Mouse (Mus musculus): ENCODE data around the gene Grrp1.

The Grrp1 gene

GRCm38 (mm10) chr4:134243516-134244250, 10.2 kb downstream of the Grrp1 start, which contains the start of gene E130218I03Rik:
Gene E130218I03Rik (plus strand): TSS chr4:134243662.
- DNase-seq: no peak

DNA sequence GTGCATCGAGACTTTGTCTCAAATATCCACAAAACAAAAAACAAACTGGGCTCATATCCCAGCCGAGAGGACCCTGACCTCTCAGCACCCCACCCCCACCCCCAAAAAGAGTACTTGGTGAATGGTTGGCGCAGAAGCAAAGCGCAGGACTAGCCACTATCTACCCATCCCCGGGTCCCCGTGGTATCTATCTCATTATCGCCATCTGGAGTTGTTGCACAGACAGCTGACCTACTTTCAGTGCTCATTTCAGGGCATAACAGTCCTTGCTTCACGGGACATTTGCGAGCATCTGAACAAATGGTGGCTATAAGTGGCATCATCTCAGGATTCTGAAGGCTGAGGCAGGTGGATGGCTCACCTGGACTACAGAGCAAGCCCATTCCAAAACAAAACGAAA, 15.2 kb downstream of the Grrp1 start:
- no peak for DNase-seq

- DNase-seq: peak in 1 of 2 experiments; percentile 13
Measured at GRCm38 (mm10) chr4:134238279-134238651, 15.6 kb downstream of the Grrp1 start, which contains the start of gene Cnksr1. Gene Cnksr1 (minus strand): TSS chr4:134238399.

DNA sequence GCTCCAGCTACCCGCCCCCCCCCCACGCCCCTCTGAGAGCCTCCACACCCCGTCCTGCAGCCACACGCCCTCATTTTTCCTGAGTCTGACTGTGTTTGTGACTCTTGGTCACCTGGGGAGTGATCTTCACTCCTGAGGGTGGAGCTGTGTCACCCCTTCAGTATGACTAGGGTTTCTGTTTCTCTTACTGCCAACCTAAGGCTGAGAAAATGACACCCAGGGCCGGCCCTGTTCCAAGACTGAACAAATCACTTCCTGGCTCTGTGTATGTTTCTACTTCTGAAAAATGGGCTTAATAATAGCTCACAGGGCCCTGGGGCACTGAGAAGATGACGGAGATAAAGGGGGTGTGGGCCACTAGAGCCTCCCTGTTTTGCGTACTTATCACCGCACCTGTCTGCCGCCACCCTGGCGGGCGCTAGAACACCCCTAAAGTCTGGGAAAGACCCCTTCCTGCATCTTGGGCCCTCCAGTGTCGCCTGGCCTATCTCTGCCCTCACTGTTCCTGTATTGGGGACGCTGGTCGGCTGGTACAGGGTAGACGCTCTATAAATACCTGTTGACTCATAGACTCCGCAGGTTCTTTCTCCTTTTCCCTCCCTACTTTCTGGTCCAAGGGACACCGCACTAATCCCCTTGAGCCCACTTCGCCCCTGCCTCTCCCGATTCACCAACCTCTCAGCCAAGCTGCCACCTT, 16.2 kb downstream of the Grrp1 start:
- no peak for DNase-seq

- DNase-seq: no peak
Measured at GRCm38 (mm10) chr4:134234876-134235275, 19.0 kb downstream of the Grrp1 start.

- no peak for DNase-seq
Measured at GRCm38 (mm10) chr4:134230431-134230830, 23.5 kb downstream of the Grrp1 start.

DNA sequence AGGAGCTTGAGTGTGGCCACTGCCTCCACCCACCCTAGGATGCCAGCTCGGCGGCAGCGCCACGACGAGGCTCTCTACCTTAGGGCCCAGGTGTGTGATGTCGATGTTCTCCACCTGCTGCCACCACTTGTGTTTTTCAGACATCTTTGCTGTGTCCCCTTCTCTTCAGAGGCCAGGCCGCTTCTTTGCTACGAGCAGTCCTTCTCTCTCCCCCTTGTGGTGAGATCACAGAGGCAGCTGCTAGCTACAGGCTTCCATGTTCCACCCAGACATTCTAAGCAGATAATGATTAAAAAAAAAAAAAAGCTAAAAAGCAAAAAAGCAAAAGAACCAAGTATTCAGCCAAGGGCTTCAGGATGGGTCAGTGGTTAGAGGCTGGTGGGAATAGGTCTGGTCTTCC, 26.7 kb downstream of the Grrp1 start, which contains the start of gene Catsper4:
Gene Catsper4, minus strand, starts transcription at position 190 of the 400 bp plus-strand sequence.
- no peak for DNase-seq

- no peak for DNase-seq
Measured at GRCm38 (mm10) chr4:134222793-134223600, 30.9 kb downstream of the Grrp1 start.

DNA sequence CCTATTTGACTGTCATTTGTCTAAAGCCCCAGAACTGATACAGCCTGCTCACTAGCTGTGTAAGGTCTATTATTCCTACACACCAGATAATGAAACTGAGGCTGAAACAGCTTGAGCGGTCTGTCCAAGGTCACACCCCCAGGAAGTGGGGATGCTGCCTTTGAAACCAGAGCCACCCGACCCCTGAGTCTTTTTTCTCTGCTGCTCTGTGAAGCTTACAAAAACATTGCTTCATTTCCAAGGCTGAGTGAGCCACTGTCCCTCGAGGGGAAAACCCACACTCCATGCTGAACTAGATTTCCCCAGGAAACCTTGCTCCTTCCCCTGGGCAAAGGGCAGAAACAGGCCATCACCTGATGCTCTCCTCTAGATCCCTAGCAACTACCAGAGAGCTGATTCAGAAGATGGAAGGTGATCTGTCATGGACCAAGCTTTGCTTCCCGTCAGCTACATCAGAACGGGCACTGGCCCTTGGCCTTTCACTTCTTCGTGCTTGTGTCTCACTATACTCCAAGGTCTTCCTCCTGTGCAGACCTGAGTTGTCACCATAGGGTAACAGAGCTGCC, 47.3 kb downstream of the Grrp1 start:
- no peak for DNase-seq

GRCm38 (mm10) chr4:134203340-134203896, 50.5 kb downstream of the Grrp1 start:
- DNase-seq: no peak

DNA sequence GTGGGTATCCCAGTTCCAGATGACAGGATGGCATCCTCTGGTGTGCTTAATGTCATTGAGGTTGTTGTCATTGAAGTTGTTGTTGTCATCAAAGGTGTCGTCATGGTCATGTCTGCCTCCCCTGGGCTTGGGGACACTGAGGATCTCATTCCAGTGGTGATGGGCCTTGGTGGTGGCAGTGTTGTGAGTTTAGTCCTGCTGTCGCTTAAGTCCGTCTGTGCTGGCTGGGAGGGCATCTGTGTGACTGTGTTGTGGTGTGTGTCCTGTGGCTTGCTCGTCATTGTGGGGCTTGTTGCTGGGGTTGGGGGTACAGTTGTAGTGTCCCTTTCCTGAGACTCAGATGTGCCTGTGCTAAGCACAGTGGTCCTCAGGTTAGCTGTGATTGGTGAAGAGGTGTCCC, 51.0 kb downstream of the Grrp1 start, which contains the start of gene Gm7534:
Gene Gm7534, minus strand, starts transcription at position 101 of the 400 bp plus-strand sequence.
- DNase-seq: no peak

Data from thymus, adult 18-20 months (tissue).